Mouse (Mus musculus) cortical plate, adult 2 months (tissue): ENCODE measurements at regions not wholly inside any gene's neighbourhood (a gene's known extent, or its start where the extent isn't known, plus 50 kb on each side); places are given as distances from the start of the nearest gene placed in this dataset.

ENCODE experiments used
- H3K27ac ChIP-seq: fragments of 200-500 bp; 2 replicates; pipeline ENCODE4 v1.5.1; 2012; ENCODE audit warnings: low read length, control low read depth, inconsistent platforms; ENCODE audit not compliant: insufficient read depth
- H3K4me1 ChIP-seq: fragments of 200-500 bp; 2 replicates; pipeline ENCODE4 v1.6.1; 2011; ENCODE audit warnings: low read length; ENCODE audit not compliant: control insufficient read depth, insufficient read depth
- H3K4me3 ChIP-seq: fragments of 200-500 bp; 2 replicates; pipeline ENCODE4 v1.5.1; 2011; ENCODE audit warnings: mild to moderate bottlenecking, low read length, control low read depth; ENCODE audit not compliant: insufficient read depth
- CTCF ChIP-seq: fragments of 200-500 bp; IDR thresholded peaks from 2 replicates; pipeline ENCODE4 v1.5.1; 2011; ENCODE audit warnings: mild to moderate bottlenecking, control low read depth, low read length; ENCODE audit not compliant: insufficient read depth; ENCODE audit errors: extremely low read depth
- POLR2A ChIP-seq: fragments of 200-500 bp; IDR thresholded peaks from 2 replicates; pipeline ENCODE4 v1.6.1; 2011; ENCODE audit warnings: mild to moderate bottlenecking, low read length, control low read depth; ENCODE audit not compliant: insufficient read depth; ENCODE audit errors: extremely low read depth

DNA sequence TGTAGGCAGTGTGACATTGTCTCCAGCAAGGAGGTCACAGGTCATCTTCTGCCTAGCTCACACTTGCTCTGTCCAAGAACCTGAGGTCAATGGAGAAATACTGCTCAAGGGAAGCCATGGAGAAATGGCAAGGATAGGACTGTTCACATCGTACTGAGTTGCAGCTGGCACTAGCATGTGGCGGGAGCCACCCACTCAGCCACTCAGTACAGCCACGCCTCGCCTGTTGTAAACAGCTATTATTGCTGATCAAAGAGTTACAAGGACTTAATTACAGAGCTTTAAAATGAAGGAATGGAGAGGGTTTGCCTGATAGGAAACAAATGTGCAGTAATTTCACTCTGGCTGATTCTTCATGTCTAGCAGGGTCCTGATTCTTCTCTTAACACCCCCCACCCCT lies 64.8 kb downstream of the Dll1 start:
- TF ChIP-seq CTCF = no peak
- no peak for TF ChIP-seq POLR2A
- Histone ChIP-seq H3K27ac (no peak overlapping the region), H3K4me1 (no peaks in the 10 kb centered on the region), H3K4me3 (no peak overlapping the region)

DNA sequence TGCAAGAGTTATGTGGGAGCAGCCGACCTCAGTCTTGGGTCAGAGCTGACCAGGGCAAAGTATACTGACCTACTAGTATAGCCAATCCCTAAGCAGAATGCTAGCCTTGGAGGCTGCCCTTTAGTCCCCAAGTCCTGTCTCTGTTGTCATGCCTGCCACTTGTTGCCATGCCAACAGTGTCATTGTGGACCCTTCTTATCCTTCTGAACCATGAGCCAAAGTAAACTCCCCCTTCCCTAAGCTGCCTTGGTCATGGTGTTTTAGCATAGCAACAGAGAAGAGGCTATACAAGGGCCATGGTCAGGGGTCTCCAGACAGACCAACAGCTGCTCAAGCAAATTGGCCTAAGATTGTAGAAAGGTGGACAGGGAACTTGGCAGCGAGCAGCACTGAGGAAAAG lies 66.2 kb downstream of the Dll1 start:
- H3K4me3 ChIP-seq = no peak overlapping the region
- no peaks in the 10 kb centered on the region for H3K4me1 ChIP-seq
- TF ChIP-seq CTCF (no peak), POLR2A (no peak)
- H3K27ac ChIP-seq = no peak overlapping the region

DNA sequence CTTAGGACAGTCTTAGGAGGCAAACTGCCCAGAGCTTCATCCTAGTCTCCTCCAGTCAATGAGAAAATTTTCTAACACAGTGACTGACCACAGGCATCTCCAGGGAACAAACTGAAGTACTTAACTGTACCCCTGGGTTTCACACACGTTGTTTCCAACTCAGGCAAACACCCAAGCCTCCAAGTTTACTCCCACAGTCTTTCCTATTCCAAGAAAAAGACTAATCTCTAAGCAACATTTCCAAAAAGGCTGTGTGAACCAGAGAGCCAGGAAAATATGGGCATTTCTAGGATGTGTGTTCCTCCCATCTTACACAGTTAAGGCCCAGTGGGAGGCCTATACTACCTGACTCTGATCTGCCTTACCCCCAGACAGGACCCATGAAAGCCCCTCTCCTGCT lies 74.6 kb downstream of the Dll1 start:
- TF ChIP-seq POLR2A = no peak
- no peak for TF ChIP-seq CTCF
- Histone ChIP-seq H3K4me3 (no peak overlapping the region), H3K27ac (no peak overlapping the region), H3K4me1 (no peaks in the 10 kb centered on the region; the same call in 1 of the 2 replicates)

DNA sequence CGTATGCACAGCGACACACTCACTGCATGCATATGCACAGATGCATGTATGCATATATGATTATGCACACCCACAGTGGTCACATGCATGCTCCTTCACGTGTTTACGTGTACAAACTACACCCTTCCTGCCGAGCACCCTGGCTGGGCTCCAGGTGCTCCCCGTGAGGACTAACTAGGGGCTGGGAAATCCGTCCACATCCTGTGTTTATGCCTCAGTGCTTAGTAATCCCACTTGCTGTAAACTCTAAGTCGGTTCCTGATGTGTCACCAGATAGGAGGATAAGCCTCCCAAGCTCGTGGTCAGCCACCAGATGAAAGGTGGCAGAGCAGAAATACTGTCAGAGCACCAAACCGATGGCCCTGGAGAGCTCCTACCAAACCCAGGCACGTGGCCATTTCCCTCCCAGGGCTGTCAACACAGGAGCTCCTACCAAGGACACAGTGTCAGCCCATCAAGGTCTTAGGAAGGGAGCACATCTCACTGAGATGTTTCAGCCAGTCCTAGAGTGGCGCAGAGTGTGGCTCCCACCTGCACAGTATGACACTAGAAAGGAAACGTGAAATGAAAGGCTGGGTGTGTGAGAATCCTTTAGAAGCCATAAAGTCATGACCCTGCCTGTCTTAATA lies 76.8 kb downstream of the Dll1 start:
- TF ChIP-seq CTCF = no peak
- no peak for TF ChIP-seq POLR2A
- no peak overlapping the region for H3K4me3 ChIP-seq
- H3K4me1 ChIP-seq = no peaks in the 10 kb centered on the region; the same call in 1 of the 2 replicates
- H3K27ac ChIP-seq = no peak overlapping the region

DNA sequence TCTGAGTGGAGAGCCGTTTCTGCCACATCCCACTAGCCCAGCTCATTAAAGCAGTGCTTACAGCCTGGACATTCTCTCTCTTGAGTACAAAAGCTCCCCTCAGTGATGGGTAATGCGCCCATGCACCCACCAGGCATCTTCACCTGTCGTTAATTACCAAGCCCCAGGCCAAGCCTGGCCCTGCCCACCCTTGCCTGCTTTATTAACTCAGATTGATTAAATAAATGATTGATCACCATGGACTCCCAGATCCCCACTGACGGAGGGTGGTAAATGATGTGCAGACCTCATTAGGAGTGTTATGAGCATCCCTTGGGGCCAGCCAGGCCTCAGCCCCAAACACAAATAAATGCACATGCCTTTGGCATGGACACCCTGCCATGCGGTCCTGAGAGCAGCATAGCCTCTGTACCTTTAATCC lies 82.5 kb downstream of the Dll1 start:
- Histone ChIP-seq H3K4me1 (no peaks in the 10 kb centered on the region), H3K27ac (no peak overlapping the region), H3K4me3 (no peak overlapping the region)
- no peak for TF ChIP-seq CTCF
- TF ChIP-seq POLR2A = no peak

DNA sequence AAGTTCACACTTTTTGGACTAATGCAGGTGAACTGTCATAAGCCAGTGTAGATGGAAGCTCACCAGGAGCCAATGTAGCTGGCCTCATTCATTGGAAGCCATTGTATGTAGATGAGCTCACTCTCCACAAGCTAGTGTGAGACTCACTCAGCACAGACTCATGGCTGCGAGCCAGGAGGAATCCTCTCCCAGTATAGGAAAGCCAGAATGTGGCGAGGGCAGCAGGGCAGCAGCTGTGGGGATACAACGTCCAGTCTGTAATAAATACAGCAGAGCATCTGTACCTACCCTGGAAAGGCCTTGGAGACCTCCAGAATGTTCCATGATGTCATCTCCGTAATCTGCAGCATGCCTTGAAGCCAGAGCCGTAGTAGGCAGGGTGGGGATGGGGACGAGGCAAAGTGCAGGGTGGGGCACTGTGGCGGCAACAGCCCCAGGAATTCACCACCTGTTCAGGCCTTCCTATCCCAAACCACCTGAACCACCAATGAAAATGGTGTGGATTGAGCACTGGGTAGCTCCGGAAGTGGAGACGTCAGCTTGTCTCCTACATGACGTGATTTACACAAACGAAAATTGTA lies 84.1 kb downstream of the Dll1 start:
- no peak overlapping the region for H3K4me3 ChIP-seq
- H3K4me1 ChIP-seq = no peaks in the 10 kb centered on the region
- H3K27ac ChIP-seq = no peak overlapping the region
- TF ChIP-seq CTCF = no peak
- TF ChIP-seq POLR2A = no peak

DNA sequence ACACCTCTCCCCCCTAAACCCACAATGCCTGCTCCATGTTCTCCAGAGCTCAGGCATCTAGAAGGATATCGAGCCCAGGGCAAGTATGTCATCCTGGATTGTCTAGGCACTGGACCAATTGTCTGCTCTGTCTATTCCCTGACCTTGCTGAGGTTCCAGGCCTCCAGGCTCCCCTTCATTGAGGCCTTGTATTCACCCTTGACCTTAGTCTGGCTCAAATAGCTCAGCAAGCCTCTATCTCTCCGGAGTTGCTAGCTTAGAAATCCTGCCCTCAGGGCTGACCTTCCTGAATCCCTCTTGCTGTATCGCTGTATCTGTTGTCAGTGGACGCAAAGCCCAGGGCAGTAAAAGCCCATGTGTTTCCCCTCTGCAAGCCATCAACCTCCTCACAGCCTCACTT lies 85.0 kb downstream of the Dll1 start:
- Histone ChIP-seq H3K4me1 (no peaks in the 10 kb centered on the region), H3K4me3 (no peak overlapping the region), H3K27ac (no peak overlapping the region)
- TF ChIP-seq CTCF (no peak), POLR2A (no peak)

DNA sequence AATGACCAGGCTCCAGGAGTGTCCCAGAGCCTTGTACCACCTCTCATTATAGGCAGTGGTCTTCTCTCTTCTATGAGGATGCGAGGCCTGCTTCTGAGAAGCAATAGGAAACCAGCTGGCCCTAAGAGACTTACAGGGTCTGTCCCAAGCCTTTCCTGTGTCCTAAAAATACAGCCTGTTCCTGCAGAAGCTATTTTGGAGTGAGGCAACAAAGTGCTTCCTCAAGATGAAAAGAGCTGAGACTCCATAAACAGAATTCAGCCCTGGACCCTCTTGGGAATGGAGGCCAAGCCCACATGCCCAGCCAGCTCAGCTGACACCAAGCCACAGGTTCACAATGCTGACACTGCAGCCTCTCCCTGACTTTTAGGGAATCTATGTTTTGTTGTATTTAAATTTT lies 86.3 kb downstream of the Dll1 start:
- H3K4me1 ChIP-seq = no peaks in the 10 kb centered on the region
- TF ChIP-seq CTCF (no peak), POLR2A (no peak)
- H3K4me3 ChIP-seq = no peak overlapping the region
- no peak overlapping the region for H3K27ac ChIP-seq

DNA sequence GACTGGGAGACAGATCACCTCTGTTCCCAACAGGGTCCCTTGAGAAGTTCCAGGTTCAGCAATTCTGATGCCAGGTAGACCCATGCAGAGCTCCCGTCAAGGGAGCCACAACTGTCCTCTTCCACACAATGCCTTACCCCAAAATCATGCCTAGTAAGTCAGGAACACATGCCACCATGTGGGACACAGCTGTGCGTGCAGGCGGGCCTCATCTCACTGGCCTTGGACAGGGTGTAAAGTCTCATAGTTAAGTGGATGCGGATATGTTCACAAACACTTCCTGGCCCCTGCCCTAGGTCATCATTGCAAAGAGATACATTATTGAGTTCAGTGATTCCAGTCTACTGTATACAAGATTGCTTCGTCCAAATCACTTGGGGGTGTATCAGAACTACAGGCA lies 87.6 kb downstream of the Dll1 start:
- Histone ChIP-seq H3K4me1 (no peaks in the 10 kb centered on the region), H3K27ac (no peak overlapping the region), H3K4me3 (no peak overlapping the region)
- TF ChIP-seq POLR2A (no peak), CTCF (no peak)

DNA sequence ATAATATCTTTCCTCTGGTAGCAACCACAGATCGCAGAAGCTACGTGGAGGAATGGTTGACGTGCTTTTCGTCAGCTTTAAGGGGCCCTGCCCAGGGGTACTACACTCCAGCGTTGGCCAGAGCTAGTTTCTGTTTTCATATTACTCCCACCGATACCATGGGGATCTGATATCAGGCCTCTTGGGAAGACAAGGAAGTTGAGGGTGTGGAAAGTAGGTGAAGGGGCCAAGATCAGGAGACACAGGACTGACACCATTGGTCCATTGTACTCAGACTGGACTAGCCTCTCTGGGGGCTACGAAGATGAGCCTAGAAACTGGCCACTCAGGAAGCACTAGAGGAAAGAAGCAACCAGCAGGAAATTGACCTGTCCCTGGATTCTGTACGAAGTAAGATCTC lies 88.0 kb downstream of the Dll1 start:
- Histone ChIP-seq H3K4me1 (no peaks in the 10 kb centered on the region), H3K27ac (no peak overlapping the region), H3K4me3 (no peak overlapping the region)
- no peak for TF ChIP-seq POLR2A
- no peak for TF ChIP-seq CTCF

DNA sequence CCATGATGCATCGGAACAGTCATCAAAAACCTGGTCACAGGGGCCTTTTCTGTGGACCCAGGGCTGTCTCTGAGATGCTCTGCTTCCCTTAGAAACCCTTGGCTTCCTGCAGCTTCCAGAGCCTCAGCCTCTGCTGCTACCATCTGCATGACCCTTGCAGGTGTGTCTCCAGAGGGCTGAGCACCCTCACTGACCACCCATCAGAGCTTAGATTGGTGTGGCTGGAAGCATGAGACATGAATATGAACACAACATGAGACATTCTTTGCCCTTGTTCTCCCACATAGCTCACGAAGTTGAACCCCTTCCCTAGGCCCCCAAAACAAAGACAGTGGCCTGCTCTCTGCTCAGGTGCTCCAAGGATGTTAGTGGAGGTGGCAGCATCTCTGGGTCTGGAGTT lies 90.1 kb downstream of the Dll1 start:
- Histone ChIP-seq H3K4me1 (no peaks in the 10 kb centered on the region), H3K4me3 (no peak overlapping the region), H3K27ac (no peak overlapping the region)
- TF ChIP-seq CTCF = no peak
- no peak for TF ChIP-seq POLR2A
